Mouse (Mus musculus): Measurements from ENCODE around the gene Lrriq4.
A peak's percentile ranks its signal among the peaks of the same experiment; 100 is the strongest.

The Lrriq4 gene

DNA sequence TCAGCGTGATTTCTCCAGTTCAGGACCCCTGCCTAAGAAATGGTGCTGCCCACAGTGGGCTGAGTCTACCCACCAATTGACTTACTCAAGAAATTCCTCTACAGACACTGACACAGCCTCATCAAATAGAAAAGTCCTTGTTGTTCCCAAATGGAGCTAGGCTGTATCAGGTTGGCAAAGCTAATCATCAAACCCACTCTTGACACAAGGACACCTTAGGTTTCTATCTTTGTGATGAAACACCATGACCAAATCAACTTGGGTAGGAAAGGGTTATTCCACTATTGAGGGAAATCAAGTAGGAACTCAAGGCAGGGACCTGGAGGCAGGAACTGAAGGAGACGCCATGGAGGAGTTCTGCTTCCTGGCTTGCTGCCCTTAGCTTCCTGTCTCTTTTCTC is at the start of gene Lrriq4:
TSS of gene Lrriq4 (plus strand) at position 301 of the 400 bp plus-strand sequence.
- no peak for DNase-seq

DNA sequence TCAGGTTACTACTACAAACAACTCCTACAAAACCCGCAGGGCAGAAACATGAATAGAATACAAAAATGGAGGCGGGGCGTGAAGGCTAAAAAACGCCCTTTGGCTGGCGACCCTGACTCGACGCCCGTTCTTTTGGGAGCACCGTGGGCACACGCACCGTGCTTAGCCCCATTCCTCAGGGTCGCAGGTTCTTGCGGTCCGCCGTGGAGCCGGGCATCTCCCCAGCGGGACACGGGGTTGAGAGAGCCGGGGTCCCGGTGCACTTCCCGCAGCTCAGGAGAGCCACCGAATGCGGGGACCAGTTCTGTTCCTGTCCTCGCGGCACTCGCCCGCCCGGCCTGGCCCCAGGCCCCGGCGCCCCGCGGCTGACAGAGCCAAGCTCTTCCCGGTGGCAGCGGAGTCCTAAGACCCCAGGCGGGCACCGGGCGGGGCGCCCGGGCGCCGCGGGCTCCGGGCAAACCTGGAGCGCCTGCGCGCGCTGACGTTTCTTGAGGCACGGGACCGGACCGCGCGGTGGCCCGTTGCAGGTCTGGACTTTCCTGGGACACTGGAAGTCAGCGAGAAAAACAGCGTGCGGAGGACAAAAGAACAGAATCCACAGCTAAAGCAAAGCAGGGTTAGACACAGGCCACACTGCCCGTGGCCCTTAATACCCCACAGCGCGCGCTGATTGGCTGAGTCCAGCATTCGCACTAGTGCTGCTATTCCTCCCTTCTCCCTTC is 49.0 kb upstream of the Lrriq4 start:
- peak; percentile 54 for DNase-seq

DNA sequence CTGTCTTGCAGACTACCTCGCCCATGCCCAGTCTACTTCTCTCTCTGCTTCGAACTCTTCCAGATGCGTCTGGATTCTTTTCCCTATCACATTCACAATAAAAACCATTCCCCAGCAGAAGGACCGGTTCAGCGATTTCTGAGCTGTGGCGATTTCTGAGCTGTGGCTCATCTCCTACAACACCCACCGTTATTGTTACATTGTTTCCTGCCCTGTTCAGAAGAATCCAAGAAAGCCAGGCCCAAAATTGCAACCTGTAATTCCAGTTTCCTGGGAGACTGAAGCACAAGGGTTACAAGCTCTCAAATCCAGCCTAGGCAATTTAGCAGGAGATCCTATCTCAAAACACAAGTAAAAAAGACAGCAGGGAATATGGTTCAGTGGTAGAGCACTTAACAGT is 47.0 kb upstream of the Lrriq4 start:
- DNase-seq, result no peak

DNA sequence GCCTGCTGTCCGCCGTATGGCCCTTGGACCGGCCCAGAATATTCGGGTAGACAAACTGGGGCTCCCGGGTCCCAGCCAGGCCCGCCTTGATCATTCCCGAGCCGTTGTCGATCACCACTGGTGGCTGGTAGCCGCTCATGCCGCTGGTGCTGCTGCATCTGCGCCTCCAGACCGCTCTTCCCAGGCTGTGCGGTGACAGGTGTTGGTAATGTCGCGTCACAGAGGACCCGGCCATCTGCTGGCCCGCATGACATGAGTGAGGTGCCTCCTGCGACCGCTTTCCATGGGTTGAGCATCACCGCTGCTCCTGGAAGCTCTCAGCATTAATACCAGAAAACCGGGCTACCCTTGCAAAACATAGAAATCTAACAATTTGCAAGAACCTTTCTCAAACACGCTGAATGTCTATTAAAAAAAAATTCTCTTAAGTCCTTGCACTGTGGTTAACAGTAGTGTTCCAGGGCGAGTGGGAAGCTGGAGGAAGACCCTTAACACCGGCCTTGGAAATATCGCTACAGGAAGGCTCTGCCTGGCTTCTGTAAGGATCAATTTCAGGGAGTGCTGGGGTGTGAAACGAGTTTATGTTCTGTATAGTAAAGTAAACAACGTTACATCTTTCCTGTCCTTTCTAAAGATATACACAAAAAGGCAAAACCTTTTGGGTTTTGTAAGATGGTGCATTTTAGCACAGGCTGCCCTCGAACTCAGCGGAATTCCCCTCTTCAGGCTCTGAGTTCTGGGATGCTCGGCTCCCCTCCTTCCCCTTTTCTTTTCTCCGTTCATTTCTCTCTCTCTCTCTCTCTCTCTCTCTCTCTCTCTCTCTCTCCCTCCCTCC is 44.4 kb upstream of the Lrriq4 start, which contains the start of gene Actrt3:
TSS of gene Actrt3 (minus strand) at position 229 of the 835 bp plus-strand sequence.
- no peak for DNase-seq

GRCm38 (mm10) chr3:30600717-30601116 is 43.6 kb upstream of the Lrriq4 start:
- DNase-seq, result peak; percentile 44

- DNase-seq, result peak; percentile 87
Observed at GRCm38 (mm10) chr3:30601175-30601574, 43.1 kb upstream of the Lrriq4 start.

DNA sequence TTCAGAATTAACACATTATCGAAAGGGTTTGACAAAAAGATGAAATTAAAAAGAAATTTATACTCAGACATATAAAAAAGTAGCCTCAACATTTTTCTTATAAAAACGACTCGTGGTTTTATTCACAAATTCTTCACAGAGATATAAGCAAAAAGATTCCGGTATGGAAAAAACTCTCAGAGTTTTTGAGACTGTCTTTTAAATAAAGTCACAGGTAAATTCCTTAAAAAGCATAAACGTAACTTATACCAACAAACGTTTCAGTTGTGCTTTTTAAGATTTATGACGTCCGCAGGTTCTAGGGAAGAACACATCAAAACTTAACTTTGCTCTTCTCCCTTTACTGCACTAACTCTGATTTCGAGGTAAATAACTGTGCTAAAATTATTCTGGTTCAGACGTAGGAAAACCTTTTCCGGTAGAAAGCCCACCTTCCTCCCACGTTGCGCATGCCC is 42.7 kb upstream of the Lrriq4 start:
- DNase-seq, result no peak

- peak; percentile 98 for DNase-seq
Observed at GRCm38 (mm10) chr3:30602065-30602739, 42.1 kb upstream of the Lrriq4 start, which contains the start of gene Mynn. Gene Mynn (plus strand): TSS chr3:30602065.

DNA sequence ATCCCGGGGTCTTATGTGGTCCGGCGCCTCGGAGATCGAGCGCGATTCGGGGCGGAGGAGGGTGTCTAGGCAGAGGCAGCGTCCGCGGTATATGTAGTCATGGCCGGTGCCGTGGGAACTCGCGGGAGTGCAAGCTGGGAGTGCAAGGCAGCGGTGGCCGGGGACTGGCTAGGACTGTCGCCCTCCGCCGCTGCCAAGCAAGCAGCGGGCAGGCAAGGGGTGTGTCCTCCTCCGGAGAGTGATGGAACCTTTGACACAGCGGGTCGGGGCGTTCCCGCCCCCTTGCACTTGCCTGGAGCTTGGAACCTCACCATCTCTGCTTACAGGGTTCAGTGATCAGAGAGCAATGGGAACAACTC is 41.6 kb upstream of the Lrriq4 start:
- peak; percentile 88 for DNase-seq

- DNase-seq, result no peak
Observed at GRCm38 (mm10) chr3:30603256-30603655, 41.1 kb upstream of the Lrriq4 start.

- DNase-seq, result no peak
Observed at GRCm38 (mm10) chr3:30608999-30609398, 35.3 kb upstream of the Lrriq4 start.

DNA sequence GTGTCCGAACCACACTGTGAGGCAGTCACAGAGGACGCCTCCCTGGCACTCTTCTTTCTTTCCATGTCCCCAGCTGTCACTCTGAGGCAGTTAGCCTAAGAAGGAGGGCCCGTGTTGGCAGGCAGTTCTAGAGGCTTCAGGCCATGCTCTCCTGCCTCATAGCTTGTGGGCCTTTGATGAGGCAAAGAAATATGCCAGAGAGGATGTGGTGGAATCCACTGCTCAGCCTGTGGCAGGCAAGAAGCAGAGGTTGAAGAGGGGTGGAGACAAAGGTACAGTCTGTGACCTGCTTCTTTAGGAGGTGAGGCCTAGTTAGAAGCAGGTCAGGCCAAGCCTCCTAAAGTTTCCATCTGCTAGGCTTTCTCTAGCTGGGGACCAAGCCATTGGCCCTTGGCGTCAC is 33.4 kb upstream of the Lrriq4 start:
- DNase-seq, result no peak

DNA sequence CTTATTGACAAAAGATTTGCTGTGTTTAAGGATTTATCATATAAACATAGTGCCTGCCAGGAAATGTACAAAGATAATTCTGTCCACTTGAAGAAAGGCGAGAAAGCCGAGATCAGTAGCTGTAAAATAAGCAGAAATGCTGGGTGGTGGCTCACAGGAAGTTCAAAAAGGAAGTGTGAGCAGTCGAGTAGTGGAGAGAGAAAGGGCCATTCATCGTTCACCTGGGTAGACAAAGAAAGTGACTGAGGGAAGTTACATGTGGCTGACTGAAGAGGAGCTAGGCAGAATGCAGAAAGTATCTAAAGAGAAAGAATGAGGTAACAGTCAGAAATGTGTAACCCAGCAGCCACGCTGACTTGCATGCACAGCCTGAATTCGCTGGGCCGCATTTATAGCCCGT is 24.2 kb upstream of the Lrriq4 start:
- no peak for DNase-seq

DNA sequence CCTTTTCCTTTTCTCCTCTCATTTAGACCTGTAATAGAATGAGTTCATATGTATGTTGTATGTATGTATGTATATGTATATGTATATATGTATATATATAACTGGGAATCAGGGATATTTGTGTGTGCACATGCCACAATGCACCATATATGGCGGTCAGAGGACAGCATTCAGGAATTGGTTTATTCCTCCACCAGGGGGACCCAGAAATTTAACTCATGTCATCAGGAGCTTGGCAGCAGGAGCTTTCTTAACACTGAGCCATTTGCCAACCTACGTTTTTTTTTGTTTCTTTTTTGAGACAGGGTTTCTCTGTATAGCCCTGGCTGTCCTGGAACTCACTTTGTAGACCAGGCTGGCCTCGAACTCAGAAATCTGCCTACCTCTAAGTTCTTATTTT is 10.6 kb upstream of the Lrriq4 start:
- no peak for DNase-seq

GRCm38 (mm10) chr3:30635629-30636028 is 8.7 kb upstream of the Lrriq4 start:
- no peak for DNase-seq

DNA sequence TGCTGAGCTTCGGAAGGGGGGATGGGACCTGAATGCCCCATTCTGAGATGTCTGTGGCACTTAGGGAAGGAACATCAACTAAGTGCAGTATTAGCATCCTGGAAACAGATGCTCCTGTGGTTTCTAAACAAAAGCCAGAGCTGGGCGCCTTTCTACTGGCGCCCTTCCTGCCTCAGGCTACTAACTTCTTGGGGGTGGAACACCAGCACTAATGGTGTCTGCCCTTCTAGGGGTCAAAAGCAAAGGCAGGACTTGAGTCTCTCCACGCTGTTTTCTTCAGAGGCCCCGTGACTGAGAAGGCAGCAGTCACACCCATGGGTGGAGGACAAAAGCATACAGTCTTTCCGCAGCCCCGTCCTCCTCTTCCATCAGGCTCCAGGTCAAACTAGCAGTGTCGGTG is 2.5 kb downstream of the Lrriq4 start:
- no peak for DNase-seq

DNA sequence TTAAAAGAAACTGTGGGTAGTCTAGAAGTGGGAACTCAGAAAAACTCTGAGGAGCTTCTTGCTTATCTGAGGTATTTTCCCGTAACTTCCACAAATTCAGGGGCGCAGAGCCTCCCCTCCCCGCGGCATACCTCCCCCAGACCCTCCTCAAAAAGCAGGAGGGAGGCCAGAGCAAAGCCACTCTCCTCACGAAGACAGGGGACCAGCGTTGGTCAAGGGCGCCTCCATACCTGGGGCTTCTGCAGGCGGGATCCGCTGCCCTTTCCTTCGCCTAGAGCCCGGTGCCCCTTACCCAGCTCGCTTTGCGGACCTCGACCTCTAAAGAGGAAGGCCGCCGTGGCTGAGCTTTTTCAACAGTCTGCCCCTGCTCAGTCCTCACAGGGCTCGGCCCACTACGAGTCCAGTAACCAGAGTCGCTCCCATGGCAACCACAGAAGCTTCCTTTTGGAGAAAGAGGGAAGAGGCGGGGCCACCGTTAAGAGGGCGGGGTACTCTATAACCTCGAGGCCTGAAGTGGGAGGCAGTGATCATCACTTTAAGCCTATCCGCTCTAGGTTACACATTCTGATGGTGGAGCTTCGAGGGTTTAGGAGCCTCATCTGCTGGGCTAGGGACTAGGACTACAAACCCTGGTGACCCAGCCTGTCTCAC is 3.3 kb downstream of the Lrriq4 start, which contains the start of gene Lrrc34:
TSS of gene Lrrc34 (minus strand) at position 430 of the 651 bp plus-strand sequence.
- DNase-seq, result peak; percentile 31

- no peak for DNase-seq
Observed at GRCm38 (mm10) chr3:30648466-30648865, 4.2 kb downstream of the Lrriq4 start.

DNA sequence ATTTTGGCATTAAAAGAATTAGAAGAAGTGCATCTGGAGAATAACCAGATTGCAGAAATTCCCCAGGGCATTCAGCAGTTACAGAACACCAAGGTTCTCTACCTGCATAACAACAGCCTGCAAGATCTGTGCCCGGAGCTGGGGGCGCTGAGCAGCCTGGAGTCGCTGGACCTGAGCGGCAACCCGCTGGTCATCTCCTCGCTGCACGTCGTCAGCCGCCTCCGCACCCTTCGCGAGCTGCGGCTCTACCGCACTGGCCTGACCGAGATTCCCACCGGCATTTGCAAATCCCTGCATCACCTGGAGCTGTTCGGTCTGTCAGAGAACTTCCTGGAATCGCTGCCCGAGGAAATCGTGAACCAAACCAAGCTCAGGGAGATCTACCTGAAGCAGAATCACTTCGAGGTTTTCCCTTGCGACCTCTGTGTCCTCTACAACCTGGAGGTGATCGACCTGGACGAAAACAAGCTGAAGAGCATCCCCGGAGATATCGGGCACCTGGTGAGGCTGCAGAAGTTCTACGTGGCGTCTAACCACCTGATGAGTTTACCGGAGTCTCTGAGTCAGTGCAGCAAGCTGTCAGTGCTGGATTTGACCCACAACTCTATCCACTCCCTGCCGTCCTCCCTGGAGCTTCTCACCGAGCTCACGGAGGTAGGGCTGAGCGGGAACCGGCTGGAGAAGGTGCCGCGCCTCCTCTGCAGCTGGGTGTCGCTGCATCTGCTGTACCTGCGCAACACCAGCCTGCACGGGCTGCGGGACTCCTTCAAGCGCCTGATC is 5.9 kb downstream of the Lrriq4 start:
- DNase-seq, result peak; percentile 49

DNA sequence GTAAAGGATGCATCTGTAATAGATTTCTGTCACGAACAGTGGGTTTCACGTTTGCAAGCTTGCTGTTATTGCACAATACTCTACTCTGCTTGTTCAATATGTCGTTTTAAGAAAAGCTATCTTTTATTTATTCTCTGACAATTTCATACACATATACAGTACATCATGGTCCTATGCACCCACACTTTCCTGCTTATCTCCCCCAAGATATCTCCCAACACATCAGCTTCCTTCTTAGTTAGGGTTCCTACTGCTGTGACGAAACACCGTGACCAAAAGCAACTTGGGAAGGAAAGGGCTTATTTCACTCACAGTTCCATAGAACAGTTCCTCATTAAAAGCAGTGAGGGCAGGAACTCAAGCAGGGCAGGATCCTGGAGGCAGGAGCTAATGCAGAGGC is 11.6 kb downstream of the Lrriq4 start:
- no peak for DNase-seq

GRCm38 (mm10) chr3:30658486-30658885 is 14.2 kb downstream of the Lrriq4 start:
- no peak for DNase-seq

DNA sequence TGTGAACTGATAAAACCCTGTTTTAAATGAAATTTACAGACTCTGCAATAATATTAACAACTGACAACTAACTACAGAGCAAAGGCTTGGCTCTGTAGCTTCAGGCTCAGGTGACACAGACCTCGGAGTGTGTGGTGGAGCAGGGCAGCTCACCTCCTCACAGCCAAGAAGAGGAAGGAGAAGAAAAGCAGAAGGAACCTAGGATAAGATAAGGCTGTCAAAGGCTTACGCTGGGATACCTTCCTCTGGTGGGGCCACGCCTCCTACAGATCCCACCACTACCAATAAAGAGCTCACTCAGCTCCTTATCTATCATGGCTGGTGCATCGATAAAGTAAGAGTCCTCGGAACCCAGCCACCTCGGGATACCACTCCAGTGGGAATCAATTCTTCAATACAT is 38.9 kb downstream of the Lrriq4 start:
- DNase-seq, result no peak
